Mouse (Mus musculus) embryonic facial prominence, embryonic 13.5 days (tissue): ENCODE measurements around the gene 2200002J24Rik. TPM values are rescaled to one million over a fixed set of nuclear protein-coding genes. Genes with fewer than 3 reads are reported as not detected.
"Not testable (repeated sequence)": the region's sequence is repeated elsewhere in the genome, so short reads cannot be mapped to it uniquely, and the experiment has no call there.

ENCODE experiments used
- ATAC-seq: fragments of 200-750 bp; cut with Nextera tagmentation; 2 replicates; pipeline ENCODE4 v1.8.0; 2017; ENCODE audit warnings: low read depth; ENCODE audit not compliant: insufficient number of reproducible peaks, insufficient read depth, low FRiP score, low TSS enrichment
- H3K27ac ChIP-seq: fragments of 300-500 bp; sonication (generic); 2 replicates; pipeline ENCODE4 v1.5.1; 2015; ENCODE audit warnings: moderate library complexity, mild to moderate bottlenecking, inconsistent platforms
- H3K27me3 ChIP-seq: fragments of 300-500 bp; sonication (generic); 2 replicates; pipeline ENCODE4 v1.6.1; 2015; ENCODE audit warnings: mild to moderate bottlenecking, inconsistent platforms
- H3K36me3 ChIP-seq: fragments of 300-500 bp; sonication (generic); 2 replicates; pipeline ENCODE4 v1.6.1; 2015; ENCODE audit warnings: mild to moderate bottlenecking, inconsistent platforms
- H3K4me1 ChIP-seq: fragments of 300-500 bp; sonication (generic); 2 replicates; pipeline ENCODE4 v1.6.1; 2015; ENCODE audit warnings: inconsistent platforms
- H3K4me2 ChIP-seq: fragments of 300-500 bp; sonication (generic); 2 replicates; pipeline ENCODE4 v1.6.1; 2015; ENCODE audit warnings: moderate library complexity, mild to moderate bottlenecking, inconsistent platforms
- H3K4me3 ChIP-seq: fragments of 300-500 bp; sonication (generic); 2 replicates; pipeline ENCODE4 v1.5.1; 2015; ENCODE audit warnings: mild to moderate bottlenecking, inconsistent platforms
- H3K9ac ChIP-seq: fragments of 300-500 bp; sonication (generic); 2 replicates; pipeline ENCODE4 v1.6.1; 2015; ENCODE audit warnings: mild to moderate bottlenecking, inconsistent platforms
- H3K9me3 ChIP-seq: fragments of 300-500 bp; sonication (generic); 2 replicates; pipeline ENCODE4 v1.6.1; 2016; ENCODE audit warnings: inconsistent platforms
- WGBS: fragments of 180-500 bp; shearing (Covaris S2); methylation state at CpG from one replicate; pipeline ENCODE4 v1.1.7; 2015; ENCODE audit warnings: mixed read lengths; 5-methylcytosine and 5-hydroxymethylcytosine counted together
- polyA plus RNA-seq: library from polyadenylated mRNA; unstranded; fragments of >200 nt; fragmentation: Nextera tagmentation; extraction: Ambion mirVana; gene quantifications from 2 replicates; pipeline ENCODE4 v1.2.1, GENCODE M21; 2015

2200002J24Rik gene
- polyA plus RNA-seq, 1 experiment from 2014 or later = not detected

GRCm38 (mm10) chr7:30729396-30730063, 30.8 kb downstream of the 2200002J24Rik start, which contains the start of gene Tmem147:
Gene Tmem147 (minus strand): TSS chr7:30729540.
- ATAC-seq = peak; percentile 93
- Histone ChIP-seq H3K4me1 (peaks cover 17% of the 10 kb centered on the region), H3K27me3 (no peaks in the 10 kb centered on the region), H3K9ac (peak within 1 kb of the TSS; percentile 90), H3K9me3 (no peaks in the 10 kb centered on the region), H3K4me3 (peak within 1 kb of the TSS; percentile 80), H3K4me2 (peak within 1 kb of the TSS; percentile 78), H3K36me3 (peaks cover 30% of the 10 kb centered on the region), H3K27ac (peak within 1 kb of the TSS; percentile 89)
- WGBS = under 1% methylated on average over 60 of the region's 60 CpGs

- 24% methylated on average over 13 of the region's 22 CpGs for WGBS
- H3K27me3 ChIP-seq, ATAC-seq, H3K9me3 ChIP-seq: not testable (repeated sequence)
- peaks cover 35% of the 10 kb centered on the region for H3K36me3 ChIP-seq
- H3K4me3 ChIP-seq = peak overlapping the region; percentile 80
- H3K4me2 ChIP-seq = peak overlapping the region; percentile 78
- peaks cover 17% of the 10 kb centered on the region for H3K4me1 ChIP-seq
- H3K9ac ChIP-seq = peak overlapping the region; percentile 90
- H3K27ac ChIP-seq = peak overlapping the region; percentile 89
Observed at GRCm38 (mm10) chr7:30730064-30730722, 31.5 kb downstream of the 2200002J24Rik start.

- 85% methylated on average over 3 of the region's 3 CpGs for WGBS
- ATAC-seq = no peak
- no peaks in the 10 kb centered on the region for H3K4me1 ChIP-seq
- H3K27ac ChIP-seq = no peak overlapping the region
- no peak overlapping the region for H3K9ac ChIP-seq
- H3K4me3 ChIP-seq = no peak overlapping the region
- no peak overlapping the region for H3K4me2 ChIP-seq
- peaks cover 63% of the 10 kb centered on the region for H3K36me3 ChIP-seq
- H3K27me3 ChIP-seq = no peaks in the 10 kb centered on the region
- H3K9me3 ChIP-seq = no peaks in the 10 kb centered on the region
Observed at GRCm38 (mm10) chr7:30736211-30736610, 37.5 kb downstream of the 2200002J24Rik start.

- not testable (repeated sequence) for ATAC-seq, H3K9ac ChIP-seq, H3K27ac ChIP-seq, H3K27me3 ChIP-seq, H3K4me2 ChIP-seq, H3K9me3 ChIP-seq, H3K4me1 ChIP-seq, H3K4me3 ChIP-seq
- H3K36me3 ChIP-seq = peaks cover 18% of the 10 kb centered on the region
- WGBS = 78% methylated on average over 2 of the region's 2 CpGs
Observed at GRCm38 (mm10) chr7:30742570-30742969, 43.8 kb downstream of the 2200002J24Rik start.

GRCm38 (mm10) chr7:30743617-30744016, 44.9 kb downstream of the 2200002J24Rik start, which contains the start of gene Gapdhs:
Gene Gapdhs (minus strand): TSS chr7:30743681.
- H3K4me2 ChIP-seq, H3K27ac ChIP-seq, H3K9me3 ChIP-seq, H3K27me3 ChIP-seq, H3K9ac ChIP-seq, H3K4me3 ChIP-seq, H3K4me1 ChIP-seq, ATAC-seq: not testable (repeated sequence)
- 69% methylated on average over 1 of the region's 4 CpGs for WGBS
- peaks cover 21% of the 10 kb centered on the region for H3K36me3 ChIP-seq

GRCm38 (mm10) chr7:30744022-30744598, 45.4 kb downstream of the 2200002J24Rik start:
- H3K27ac ChIP-seq = no peak overlapping the region
- H3K9ac ChIP-seq = no peak overlapping the region
- peaks cover 7% of the 10 kb centered on the region; the same call in 1 of the 2 replicates for H3K4me1 ChIP-seq
- no peak for ATAC-seq
- WGBS = 54% methylated on average over 4 of the region's 4 CpGs
- H3K4me3 ChIP-seq = no peak overlapping the region
- H3K36me3 ChIP-seq = peaks cover 21% of the 10 kb centered on the region
- H3K4me2 ChIP-seq = no peak overlapping the region
- H3K9me3 ChIP-seq = peaks cover 4% of the 10 kb centered on the region; the same call in 1 of the 2 replicates
- no peaks in the 10 kb centered on the region for H3K27me3 ChIP-seq

GRCm38 (mm10) chr7:30747525-30748204, 48.9 kb downstream of the 2200002J24Rik start:
- peaks cover 7% of the 10 kb centered on the region; the same call in 1 of the 2 replicates for H3K4me1 ChIP-seq
- H3K27ac ChIP-seq = no peak overlapping the region
- no peak overlapping the region for H3K9ac ChIP-seq
- H3K4me3 ChIP-seq = no peak overlapping the region
- H3K27me3 ChIP-seq = no peaks in the 10 kb centered on the region
- H3K4me2 ChIP-seq = no peak overlapping the region
- H3K36me3 ChIP-seq = peaks cover 8% of the 10 kb centered on the region
- 85% methylated on average over 7 of the region's 7 CpGs for WGBS
- ATAC-seq = no peak
- H3K9me3 ChIP-seq = peaks cover 4% of the 10 kb centered on the region; the same call in 1 of the 2 replicates

Other genes starting within 250 kb of the 2200002J24Rik start
- gene Kirrel2, start 241.2 kb upstream of the 2200002J24Rik start, polyA plus RNA-seq = 0.17 and 0.52 TPM in 2 replicates
- 0.13 and 0.36 TPM in 2 replicates for gene Nphs1, start 240.6 kb upstream of the 2200002J24Rik start, polyA plus RNA-seq
- 0.73 TPM in 1 of 2 replicates, not detected in the other for gene Prodh2, start 205.3 kb upstream of the 2200002J24Rik start, polyA plus RNA-seq
- gene Arhgap33, start 163.9 kb upstream of the 2200002J24Rik start, polyA plus RNA-seq = 16.4 and 17.5 TPM in 2 replicates
- 16.5 and 21.0 TPM in 2 replicates for gene Hspb6, start 146.7 kb upstream of the 2200002J24Rik start, polyA plus RNA-seq
- 15.8 and 17.4 TPM in 2 replicates for gene Proser3, start 146.6 kb upstream of the 2200002J24Rik start, polyA plus RNA-seq
- gene Lin37, start 139.1 kb upstream of the 2200002J24Rik start, polyA plus RNA-seq = 44.1 and 47.7 TPM in 2 replicates
- 97.0 and 104 TPM in 2 replicates for gene U2af1l4, start 135.6 kb upstream of the 2200002J24Rik start, polyA plus RNA-seq
- 14.9 and 15.4 TPM in 2 replicates for gene Gm49396, start 135.6 kb upstream of the 2200002J24Rik start, polyA plus RNA-seq
- 131 and 138 TPM in 2 replicates for gene Psenen, start 135.3 kb upstream of the 2200002J24Rik start, polyA plus RNA-seq
- gene Igflr1, start 133.5 kb upstream of the 2200002J24Rik start, polyA plus RNA-seq = 4.3 and 4.8 TPM in 2 replicates
- gene Kmt2b, start 110.2 kb upstream of the 2200002J24Rik start, polyA plus RNA-seq = 9.3 and 13.8 TPM in 2 replicates
- 0.27 and 0.29 TPM in 2 replicates for gene Zbtb32, start 100.0 kb upstream of the 2200002J24Rik start, polyA plus RNA-seq
- 0.28 and 0.55 TPM in 2 replicates for gene Upk1a, start 86.1 kb upstream of the 2200002J24Rik start, polyA plus RNA-seq
- 818 and 841 TPM in 2 replicates for gene Cox6b1, start 72.8 kb upstream of the 2200002J24Rik start, polyA plus RNA-seq
- not detected in 2 replicates for gene Etv2, start 63.1 kb upstream of the 2200002J24Rik start, polyA plus RNA-seq
- gene Rbm42, start 48.6 kb upstream of the 2200002J24Rik start, polyA plus RNA-seq = 128 and 139 TPM in 2 replicates
- gene Haus5, start 33.9 kb upstream of the 2200002J24Rik start, polyA plus RNA-seq = 51.0 and 51.3 TPM in 2 replicates
- not detected in 2 replicates for gene Pmis2, start 27.3 kb upstream of the 2200002J24Rik start, polyA plus RNA-seq
- 0.10 and 0.17 TPM in 2 replicates for gene Atp4a, start 13.3 kb downstream of the 2200002J24Rik start, polyA plus RNA-seq
- 181 and 185 TPM in 2 replicates for gene Tmem147, start 30.6 kb downstream of the 2200002J24Rik start, polyA plus RNA-seq
- 0.74 and 0.90 TPM in 2 replicates for gene Gapdhs, start 44.8 kb downstream of the 2200002J24Rik start, polyA plus RNA-seq
- gene Sbsn, start 52.5 kb downstream of the 2200002J24Rik start, polyA plus RNA-seq = 2.5 and 3.3 TPM in 2 replicates
- gene Dmkn, start 64.8 kb downstream of the 2200002J24Rik start, polyA plus RNA-seq = 14.5 and 22.3 TPM in 2 replicates
- 72.6 and 127 TPM in 2 replicates for gene Krtdap, start 89.0 kb downstream of the 2200002J24Rik start, polyA plus RNA-seq
- not detected in 2 replicates for gene Ffar2, start 124.8 kb downstream of the 2200002J24Rik start, polyA plus RNA-seq
- gene Ffar3, start 157.3 kb downstream of the 2200002J24Rik start, polyA plus RNA-seq = not detected in 2 replicates
- not detected in 2 replicates for gene Ffar1, start 162.6 kb downstream of the 2200002J24Rik start, polyA plus RNA-seq
- 0.18 TPM in 1 of 2 replicates, not detected in the other for gene Cd22, start 181.4 kb downstream of the 2200002J24Rik start, polyA plus RNA-seq
- 0.34 and 0.49 TPM in 2 replicates for gene Mag, start 215.9 kb downstream of the 2200002J24Rik start, polyA plus RNA-seq
- 1.0 and 1.4 TPM in 2 replicates for gene Hamp2, start 225.8 kb downstream of the 2200002J24Rik start, polyA plus RNA-seq
- gene Hamp, start 245.1 kb downstream of the 2200002J24Rik start, polyA plus RNA-seq = not detected in 2 replicates